Mouse (Mus musculus): Measurements from ENCODE around the gene Dazap2. TPM values are rescaled to one million over a fixed set of nuclear protein-coding genes. Genes with fewer than 3 reads are reported as not detected.

Dazap2 gene
- total and polyA plus RNA-seq, 2 experiments from 2014 or later = 213 to 234 TPM

GRCm38 (mm10) chr15:100632323-100632722 lies 17.2 kb downstream of the Dazap2 start:
- no peak for TF ChIP-seq CTCF (IDR thresholded peaks at IDR 0.05; ENCODE audit: low read depth)
- no peak for TF ChIP-seq EP300 (IDR thresholded peaks at IDR 0.05; ENCODE audit: low read depth)

DNA sequence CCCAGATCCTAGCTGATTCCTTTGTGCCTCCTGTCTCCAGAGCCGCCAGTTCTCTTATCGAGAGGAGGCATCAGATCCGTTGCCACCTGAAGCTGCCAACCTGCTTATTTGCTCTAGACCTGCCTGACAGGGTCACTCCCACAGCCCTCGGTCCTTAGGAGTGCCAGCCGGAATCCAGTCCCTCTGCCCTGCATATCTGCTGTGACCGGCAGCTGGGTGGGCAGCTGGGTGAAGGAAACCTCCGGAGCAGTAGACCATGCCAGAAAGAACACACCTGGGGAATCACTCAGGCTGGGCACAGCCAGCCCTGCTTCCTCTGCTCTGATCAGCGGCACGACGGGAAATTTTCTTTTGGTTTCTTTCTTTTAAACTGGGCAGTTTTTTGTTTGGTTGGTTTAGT lies 18.2 kb downstream of the Dazap2 start:
- DNase-seq (ENCODE audit: low spot score) = no peak
- Histone ChIP-seq H3K4me3 (ENCODE audit: low read depth, low read length) (no peak overlapping the region), H3K27ac (ENCODE audit: low read depth) (no peak overlapping the region), H3K4me1 (ENCODE audit: control insufficient read depth, insufficient read depth) (0 out of 2 replicates have a peak, but pooled peaks cover 2% of the 10 kb centered on the region), H3K9me3 (replicated peaks; ENCODE audit: control insufficient read depth, low read length) (no peaks in the 10 kb centered on the region), H3K9ac (replicated peaks; ENCODE audit: low read depth, low read length) (no peak overlapping the region), H3K4me2 (ENCODE audit: low read depth, low read length) (no peak overlapping the region), H3K27me3 (ENCODE audit: control insufficient read depth, insufficient read depth, low read length) (peaks cover 24% of the 10 kb centered on the region), H3K36me3 (replicated peaks; ENCODE audit: control insufficient read depth, insufficient read depth, low read length) (no peaks in the 10 kb centered on the region)
- TF ChIP-seq CTCF (IDR thresholded peaks at IDR 0.05; ENCODE audit: low read depth) = no peak
- no peak for TF ChIP-seq EP300 (IDR thresholded peaks at IDR 0.05; ENCODE audit: low read depth)
- ATAC-seq (ENCODE audit: insufficient read depth, low read depth) = no peak
- WGBS = 81% methylated on average over 10 of the region's 10 CpGs

More at GRCm38 (mm10) chr15:100632323-100632722, 17.2 kb downstream of the Dazap2 start:
- WGBS = 69% methylated on average over 5 of the region's 5 CpGs
- peaks cover 24% of the 10 kb centered on the region for H3K27me3 ChIP-seq (ENCODE audit: control insufficient read depth, insufficient read depth, low read length)
- H3K4me1 ChIP-seq (ENCODE audit: control insufficient read depth, insufficient read depth) = 0 out of 2 replicates have a peak, but pooled peaks cover 2% of the 10 kb centered on the region
- H3K9me3 ChIP-seq (replicated peaks; ENCODE audit: control insufficient read depth, low read length) = no peaks in the 10 kb centered on the region
- no peak overlapping the region for H3K4me2 ChIP-seq (ENCODE audit: low read depth, low read length)
- no peak overlapping the region for H3K9ac ChIP-seq (replicated peaks; ENCODE audit: low read depth, low read length)
- H3K36me3 ChIP-seq (replicated peaks; ENCODE audit: control insufficient read depth, insufficient read depth, low read length) = no peaks in the 10 kb centered on the region
- no peak overlapping the region for H3K27ac ChIP-seq (ENCODE audit: low read depth)
- no peak overlapping the region for H3K4me3 ChIP-seq (ENCODE audit: low read depth, low read length)
- no peak for DNase-seq (ENCODE audit: low spot score)
- no peak for ATAC-seq (ENCODE audit: insufficient read depth, low read depth)

- no peak overlapping the region for H3K27ac ChIP-seq (ENCODE audit: low read depth)
- no peaks in the 10 kb centered on the region for H3K36me3 ChIP-seq (replicated peaks; ENCODE audit: control insufficient read depth, insufficient read depth, low read length)
- H3K4me2 ChIP-seq (ENCODE audit: low read depth, low read length) = peak overlapping the region; percentile 89
- no peak overlapping the region for H3K9ac ChIP-seq (replicated peaks; ENCODE audit: low read depth, low read length)
- TF ChIP-seq CTCF (IDR thresholded peaks at IDR 0.05; ENCODE audit: low read depth) = no peak
- TF ChIP-seq EP300 (IDR thresholded peaks at IDR 0.05; ENCODE audit: low read depth) = no peak
- no peaks in the 10 kb centered on the region for H3K9me3 ChIP-seq (replicated peaks; ENCODE audit: control insufficient read depth, low read length)
- ATAC-seq (ENCODE audit: insufficient read depth, low read depth) (no peak), DNase-seq (ENCODE audit: low spot score) (no peak)
- peaks cover 24% of the 10 kb centered on the region for H3K27me3 ChIP-seq (ENCODE audit: control insufficient read depth, insufficient read depth, low read length)
- 14% methylated on average over 9 of the region's 9 CpGs for WGBS
- 0 out of 2 replicates have a peak, but pooled peaks cover 3% of the 10 kb centered on the region for H3K4me1 ChIP-seq (ENCODE audit: control insufficient read depth, insufficient read depth)
- H3K4me3 ChIP-seq (ENCODE audit: low read depth, low read length) = peak overlapping the region; percentile 75; the same call in 1 of the 2 replicates
Observed at GRCm38 (mm10) chr15:100635239-100635638, 20.1 kb downstream of the Dazap2 start.

- Histone ChIP-seq H3K9ac (replicated peaks; ENCODE audit: low read depth, low read length) (peak overlapping the region; percentile 73), H3K27ac (ENCODE audit: low read depth) (peak overlapping the region; percentile 75), H3K9me3 (replicated peaks; ENCODE audit: control insufficient read depth, low read length) (no peaks in the 10 kb centered on the region), H3K4me2 (ENCODE audit: low read depth, low read length) (peak overlapping the region; percentile 89), H3K4me1 (ENCODE audit: control insufficient read depth, insufficient read depth) (peaks cover 11% of the 10 kb centered on the region; the same call in 1 of the 2 replicates), H3K27me3 (ENCODE audit: control insufficient read depth, insufficient read depth, low read length) (peaks cover 24% of the 10 kb centered on the region), H3K4me3 (ENCODE audit: low read depth, low read length) (peak overlapping the region; percentile 75), H3K36me3 (replicated peaks; ENCODE audit: control insufficient read depth, insufficient read depth, low read length) (no peaks in the 10 kb centered on the region)
- no peak for DNase-seq (ENCODE audit: low spot score)
- TF ChIP-seq EP300 (IDR thresholded peaks at IDR 0.05; ENCODE audit: low read depth) (no peak), CTCF (IDR thresholded peaks at IDR 0.05; ENCODE audit: low read depth) (no peak)
- ATAC-seq (ENCODE audit: insufficient read depth, low read depth) = no peak
- 5% methylated on average over 33 of the region's 38 CpGs for WGBS
Observed at GRCm38 (mm10) chr15:100635851-100636645, 20.9 kb downstream of the Dazap2 start.

- TF ChIP-seq CTCF (IDR thresholded peaks at IDR 0.05; ENCODE audit: low read depth) = no peak
- TF ChIP-seq EP300 (IDR thresholded peaks at IDR 0.05; ENCODE audit: low read depth) = no peak
- Histone ChIP-seq H3K4me3 (ENCODE audit: low read depth, low read length) (peak within 1 kb of the TSS; percentile 75), H3K27ac (ENCODE audit: low read depth) (peak within 1 kb of the TSS; percentile 75), H3K4me1 (ENCODE audit: control insufficient read depth, insufficient read depth) (peaks cover 16% of the 10 kb centered on the region; the same call in 1 of the 2 replicates), H3K27me3 (ENCODE audit: control insufficient read depth, insufficient read depth, low read length) (peaks cover 24% of the 10 kb centered on the region), H3K9ac (replicated peaks; ENCODE audit: low read depth, low read length) (peak within 1 kb of the TSS; percentile 73), H3K9me3 (replicated peaks; ENCODE audit: control insufficient read depth, low read length) (no peaks in the 10 kb centered on the region), H3K4me2 (ENCODE audit: low read depth, low read length) (peak within 1 kb of the TSS; percentile 89), H3K36me3 (replicated peaks; ENCODE audit: control insufficient read depth, insufficient read depth, low read length) (no peaks in the 10 kb centered on the region)
- under 1% methylated on average over 69 of the region's 77 CpGs for WGBS
- DNase-seq (ENCODE audit: low spot score) (peak; percentile 38), ATAC-seq (ENCODE audit: insufficient read depth, low read depth) (peak; percentile 55)
Observed at GRCm38 (mm10) chr15:100636700-100637501, 21.8 kb downstream of the Dazap2 start, which contains the start of gene Smagp. Gene Smagp, minus strand, starts transcription at chr15:100636940.

All from heart, postnatal 0 days (tissue).